Mouse (Mus musculus) CH12.LX (cell line): ENCODE results near the gene Mmp14. TPM values are rescaled to one million over a fixed set of nuclear protein-coding genes. Genes with fewer than 3 reads are reported as not detected.

Experiments
- DNase-seq: peaks from one replicate; pipeline ENCODE4 v3.0.0-alpha.2; 2013; ENCODE audit errors: extremely low read depth
- H3K27ac ChIP-seq: 2 replicates; pipeline ENCODE4 v1.5.1; 2012; ENCODE audit warnings: low read depth, mild to moderate bottlenecking, control low read depth, moderate library complexity; ENCODE audit not compliant: insufficient read depth
- H3K27me3 ChIP-seq: replicated peaks from 2 replicates; pipeline ENCODE3; 2012; ENCODE audit warnings: inconsistent platforms
- H3K36me3 ChIP-seq, 2 experiments: replicated peaks in 1 of 2; 2 replicates each; pipeline versions ENCODE3 to v1.6.1; 2012; ENCODE audit warnings: inconsistent platforms in 1 of 2, low read length in 1 of 2, mild to moderate bottlenecking in 1 of 2, mixed read lengths in 1 of 2, moderate library complexity in 1 of 2; ENCODE audit not compliant: control insufficient read depth in 1 of 2, insufficient read depth in 1 of 2
- H3K4me1 ChIP-seq, 2 experiments: 2 replicates each; pipeline ENCODE4 v1.6.1; 2012; ENCODE audit warnings: inconsistent platforms in 1 of 2, moderate library complexity in 1 of 2; ENCODE audit not compliant: insufficient read depth in 2 of 2, control insufficient read depth in 1 of 2
- H3K4me2 ChIP-seq: 2 replicates; pipeline ENCODE4 v1.6.1; 2012; ENCODE audit warnings: low read depth, mild to moderate bottlenecking, control low read depth; ENCODE audit not compliant: poor library complexity, insufficient read depth, severe bottlenecking
- H3K4me3 ChIP-seq, 3 experiments: fragments of 150-350 bp in 1 of 3; sonication (generic) in 1 of 3; replicated peaks in 1 of 3; 2 replicates each; pipeline versions ENCODE3 to v1.5.1; 2011 to 2012; ENCODE audit warnings: low read depth in 2 of 3, low read length in 2 of 3, mild to moderate bottlenecking in 2 of 3, moderate library complexity in 2 of 3, control low read depth in 1 of 3, improper control_type of control experiment in 1 of 3, inconsistent platforms in 1 of 3, mixed read lengths in 1 of 3; ENCODE audit not compliant: poor library complexity in 1 of 3
- H3K79me2 ChIP-seq: replicated peaks from 2 replicates; pipeline ENCODE4 v1.6.1; 2012; ENCODE audit warnings: mild to moderate bottlenecking, moderate library complexity; ENCODE audit not compliant: control insufficient read depth, poor library complexity, insufficient read depth, severe bottlenecking; ENCODE audit errors: extremely low read depth
- H3K9ac ChIP-seq: 2 replicates; pipeline ENCODE4 v1.6.1; 2012; ENCODE audit warnings: low read depth, mild to moderate bottlenecking, control low read depth, moderate library complexity; ENCODE audit not compliant: insufficient read depth
- H3K9me3 ChIP-seq: replicated peaks from 2 replicates; pipeline ENCODE3; 2012; ENCODE audit warnings: low read length, inconsistent platforms, mixed read lengths
- BHLHE40 ChIP-seq: IDR thresholded peaks from 2 replicates; pipeline ENCODE4 v1.6.1; 2011; ENCODE audit warnings: mild to moderate bottlenecking, low read depth, low read length, improper control_type of control experiment
- CHD2 ChIP-seq: IDR thresholded peaks from 2 replicates; pipeline ENCODE4 v1.6.1; 2011; ENCODE audit warnings: low read length, improper control_type of control experiment
- CTCF ChIP-seq, 2 experiments: IDR thresholded peaks in 1 of 2; conservative IDR thresholded peaks in 1 of 2; 2 replicates each; pipeline ENCODE4 v1.5.1; 2011 to 2012; ENCODE audit warnings: low read depth in 2 of 2, low read length in 2 of 2, improper control_type of control experiment in 1 of 2, inconsistent platforms in 1 of 2, mild to moderate bottlenecking in 1 of 2, moderate library complexity in 1 of 2
- ELF1 ChIP-seq: IDR thresholded peaks from 2 replicates; pipeline ENCODE4 v1.6.1; 2014; ENCODE audit warnings: low read depth, mild to moderate bottlenecking, inconsistent platforms, low read length, improper control_type of control experiment
- EP300 ChIP-seq: IDR thresholded peaks from 2 replicates; pipeline ENCODE4 v1.6.1; 2011; ENCODE audit warnings: low read length, improper control_type of control experiment
- ETS1 ChIP-seq: conservative IDR thresholded peaks from 2 replicates; pipeline ENCODE4 v1.6.1; 2012; ENCODE audit warnings: low read depth, mild to moderate bottlenecking, inconsistent platforms, low read length, improper control_type of control experiment, moderate library complexity
- IRF4 ChIP-seq: IDR thresholded peaks from 2 replicates; pipeline ENCODE4 v1.6.1; 2014; ENCODE audit warnings: low read depth, mild to moderate bottlenecking, inconsistent platforms, low read length, improper control_type of control experiment
- KAT2A ChIP-seq: IDR thresholded peaks from 2 replicates; pipeline ENCODE4 v1.6.1; 2012; ENCODE audit warnings: low read length, improper control_type of control experiment, inconsistent platforms; ENCODE audit not compliant: insufficient replicate concordance
- MAFK ChIP-seq: IDR thresholded peaks from 2 replicates; pipeline ENCODE4 v1.6.1; 2011; ENCODE audit warnings: low read length, improper control_type of control experiment; ENCODE audit not compliant: insufficient replicate concordance
- MAX ChIP-seq: IDR thresholded peaks from 2 replicates; pipeline ENCODE4 v1.6.1; 2011; ENCODE audit warnings: low read length, improper control_type of control experiment
- MEF2A ChIP-seq: IDR thresholded peaks from 2 replicates; pipeline ENCODE4 v1.6.1; 2014; ENCODE audit warnings: low read depth, mild to moderate bottlenecking, inconsistent platforms, low read length, improper control_type of control experiment, borderline replicate concordance
- MXI1 ChIP-seq: IDR thresholded peaks from 2 replicates; pipeline ENCODE4 v1.6.1; 2011; ENCODE audit warnings: mild to moderate bottlenecking, low read depth, low read length, improper control_type of control experiment
- NELFE ChIP-seq: IDR thresholded peaks from 2 replicates; pipeline ENCODE4 v1.6.1; 2011; ENCODE audit warnings: low read depth, low read length, improper control_type of control experiment
- POLR2A ChIP-seq: IDR thresholded peaks from 2 replicates; pipeline ENCODE4 v1.6.1; 2011; ENCODE audit warnings: low read depth, mild to moderate bottlenecking, improper control_type of control experiment, low read length
- POLR2AphosphoS2 ChIP-seq: IDR thresholded peaks from 2 replicates; pipeline ENCODE4 v1.6.1; 2011; ENCODE audit warnings: low read depth, low read length, improper control_type of control experiment
- RCOR1 ChIP-seq: conservative IDR thresholded peaks from 2 replicates; pipeline ENCODE4 v1.6.1; 2012; ENCODE audit warnings: low read depth, mild to moderate bottlenecking, inconsistent platforms, low read length, improper control_type of control experiment
- SIN3A ChIP-seq: IDR thresholded peaks from 2 replicates; pipeline ENCODE4 v1.6.1; 2012; ENCODE audit warnings: low read length, improper control_type of control experiment, inconsistent platforms
- SMC3 ChIP-seq: IDR thresholded peaks from 2 replicates; pipeline ENCODE4 v1.6.1; 2011; ENCODE audit warnings: low read depth, low read length, improper control_type of control experiment
- TBP ChIP-seq: conservative IDR thresholded peaks from 2 replicates; pipeline ENCODE4 v1.6.1; 2011; ENCODE audit warnings: low read depth, low read length, improper control_type of control experiment
- UBTF ChIP-seq: IDR thresholded peaks from 2 replicates; pipeline ENCODE4 v1.6.1; 2012; ENCODE audit warnings: low read depth, mild to moderate bottlenecking, inconsistent platforms, low read length, improper control_type of control experiment, moderate library complexity
- USF1 ChIP-seq: IDR thresholded peaks from 2 replicates; pipeline ENCODE4 v1.6.1; 2014; ENCODE audit warnings: low read depth, mild to moderate bottlenecking, inconsistent platforms, low read length, improper control_type of control experiment
- USF2 ChIP-seq: conservative IDR thresholded peaks from 2 replicates; pipeline ENCODE4 v1.6.1; 2011; ENCODE audit warnings: low read depth, low read length, improper control_type of control experiment
- ZC3H11A ChIP-seq: IDR thresholded peaks from 2 replicates; pipeline ENCODE4 v1.6.1; 2012; ENCODE audit warnings: low read depth, mild to moderate bottlenecking, inconsistent platforms, low read length, improper control_type of control experiment
- ZKSCAN1 ChIP-seq: IDR thresholded peaks from 2 replicates; pipeline ENCODE4 v1.6.1; 2012; ENCODE audit warnings: low read depth, inconsistent platforms, low read length, improper control_type of control experiment, borderline replicate concordance
- ZNF384 ChIP-seq: IDR thresholded peaks from 2 replicates; pipeline ENCODE4 v1.6.1; 2012; ENCODE audit warnings: low read depth, low read length, improper control_type of control experiment, inconsistent platforms
- dilution Hi-C: fragments of 300-500 bp; cut with MboI; formaldehyde crosslinking; loops from 2 replicates; pipeline ENCODE4 v1.14.3; 2020; ENCODE audit warnings: low sequenced_read_pairs; ENCODE audit not compliant: extremely low pct_unique_long_range_greater_than_20kb, extremely low pct_ligation_motif_present
- in situ Hi-C: fragments of 300-500 bp; cut with MboI; formaldehyde crosslinking; loops from 3 replicates; pipeline ENCODE4 v1.14.3; 2019; ENCODE audit warnings: low sequenced_read_pairs, low pct_ligation_motif_present, low pct_unique_long_range_greater_than_20kb, mixed read lengths
- polyA plus RNA-seq: library from polyadenylated mRNA; unstranded; fragments of >175 nt; gene quantifications from 2 replicates; pipeline ENCODE4 v1.2.1, GENCODE M21; 2012; ENCODE audit warnings: low read depth; ENCODE audit not compliant: insufficient read length
- total RNA-seq, 2 experiments: library from RNA; depleted of rRNA; stranded (reverse); fragments of 300-350 nt in 1 of 2; fragments of >200 nt in 1 of 2; gene quantifications; 2 replicates each; pipeline ENCODE4 v1.2.3; 2012 to 2014

Gene Mmp14
- total and polyA plus RNA-seq, 3 experiments = 0.08 TPM; not detected in 1

DNA sequence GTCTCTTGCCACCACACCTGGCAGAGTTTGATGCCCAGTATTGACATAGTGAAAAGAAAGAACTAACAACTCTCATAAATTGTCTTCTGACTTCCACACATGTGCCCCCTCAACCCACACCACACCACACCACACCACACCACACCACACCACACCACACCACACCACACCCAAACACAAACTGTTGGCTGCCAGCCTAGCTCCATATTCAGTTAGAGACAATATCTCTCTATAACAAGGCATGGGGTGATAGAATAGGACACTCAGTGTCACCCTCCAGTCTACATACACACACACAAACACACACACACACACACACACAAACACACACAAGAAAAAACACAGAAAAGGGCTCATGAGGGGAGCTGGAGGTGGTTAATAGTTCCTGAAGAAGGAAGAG is 56.9 kb downstream of the Mmp14 start:
- Histone ChIP-seq H3K27me3 (no peaks in the 10 kb centered on the region), H3K4me1 (peaks cover 0 to 21% of the 10 kb centered on the region in 2 experiments; a peak in 3 of 4 replicates), H3K79me2 (no peaks in the 10 kb centered on the region)
- dilution Hi-C loops (no loop called here), in situ Hi-C loops (no loop called here)
- DNase-seq = no peak
- TF ChIP-seq ETS1 (no peak), MAFK (no peak), UBTF (no peak), NELFE (no peak), RCOR1 (no peak), MAX (no peak), IRF4 (no peak), CTCF (conservative IDR thresholded peaks at IDR 0.05 in 1 of 2, IDR thresholded peaks at IDR 0.05 in 1 of 2; ENCODE audit: low read depth in 2 of 2, low read length in 2 of 2) (no peak), KAT2A (no peak), CHD2 (no peak), BHLHE40 (no peak), USF2 (no peak)
- TF ChIP-seq, all 38 proteins: peak for 0
- H3K9me3 ChIP-seq = no peaks in the 10 kb centered on the region
- no peak overlapping the region for H3K4me3 ChIP-seq
- no peak overlapping the region for H3K9ac ChIP-seq
- H3K4me2 ChIP-seq = no peak overlapping the region
- H3K27ac ChIP-seq = no peak overlapping the region
- H3K36me3 ChIP-seq = no peaks in the 10 kb centered on the region

DNA sequence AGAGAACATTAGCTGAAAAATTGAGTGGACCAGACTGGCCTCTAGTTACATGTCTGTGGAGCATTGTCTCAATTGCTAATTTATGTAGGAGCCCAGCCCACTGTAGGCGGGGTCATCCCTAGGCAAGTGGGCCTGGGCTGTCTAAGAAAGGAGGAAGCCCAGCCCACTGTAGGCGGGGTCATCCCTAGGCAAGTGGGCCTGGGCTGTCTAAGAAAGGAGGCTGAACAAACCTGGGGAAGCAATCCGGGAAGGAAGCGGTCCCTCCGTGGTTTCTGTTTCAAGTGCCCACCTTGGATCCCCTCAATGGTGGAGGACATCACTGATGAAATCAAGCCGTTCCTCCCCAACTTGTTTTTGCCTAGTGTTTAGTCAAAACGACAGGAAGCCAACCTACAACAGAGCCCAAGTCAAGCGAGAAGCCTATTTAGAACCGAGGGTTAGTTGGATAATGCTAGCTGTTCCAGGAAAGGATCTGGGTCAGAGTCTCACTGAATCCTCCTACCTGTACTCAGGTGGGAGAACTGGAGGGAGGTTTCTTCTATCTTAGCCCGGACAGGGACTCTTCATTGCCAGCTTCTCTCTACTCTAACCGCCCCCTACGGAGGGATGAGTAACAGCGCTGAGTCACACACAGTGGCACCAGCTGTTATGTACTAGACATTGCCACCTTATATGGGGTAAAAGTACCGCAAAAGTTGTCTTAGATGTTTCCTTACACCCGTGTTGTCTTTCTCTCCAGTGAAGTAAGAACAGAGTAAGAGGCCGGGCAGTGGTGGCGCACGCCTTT is 61.1 kb downstream of the Mmp14 start:
- H3K36me3 ChIP-seq = no peaks in the 10 kb centered on the region
- in situ Hi-C loops (no loop called here), dilution Hi-C loops (no loop called here)
- peaks cover 0 to 38% of the 10 kb centered on the region in 2 experiments; a peak in 3 of 4 replicates for H3K4me1 ChIP-seq
- no peaks in the 10 kb centered on the region for H3K79me2 ChIP-seq
- H3K9me3 ChIP-seq = no peaks in the 10 kb centered on the region
- DNase-seq = peak; percentile 63
- H3K27me3 ChIP-seq = no peaks in the 10 kb centered on the region
- peak overlapping the region; percentile 24 to 36 (median 35) for H3K4me3 ChIP-seq
- peak overlapping the region; percentile 76 for H3K4me2 ChIP-seq
- TF ChIP-seq EP300 (no peak), USF1 (no peak), ZC3H11A (no peak), CTCF (conservative IDR thresholded peaks at IDR 0.05 in 1 of 2, IDR thresholded peaks at IDR 0.05 in 1 of 2; ENCODE audit: low read depth in 2 of 2, low read length in 2 of 2) (peak in 1 of 2 experiments; percentile 29; a peak in 2 of 4 replicates), MEF2A (no peak), SMC3 (no peak), RCOR1 (no peak), ZKSCAN1 (no peak), MAFK (no peak), POLR2A (peak; percentile 56), IRF4 (no peak), TBP (0 out of 2 replicates have a peak, but pooled peaks have one; percentile 6), ZNF384 (no peak), POLR2AphosphoS2 (no peak), SIN3A (peak; percentile 43; the same call in 1 of the 2 replicates), ELF1 (no peak), UBTF (no peak), MXI1 (no peak), NELFE (no peak)
- H3K9ac ChIP-seq = peak overlapping the region; percentile 50; the same call in 1 of the 2 replicates
- peak overlapping the region; percentile 69 for H3K27ac ChIP-seq
